Mouse (Mus musculus): ENCODE data around the gene Supt5.

DNA sequence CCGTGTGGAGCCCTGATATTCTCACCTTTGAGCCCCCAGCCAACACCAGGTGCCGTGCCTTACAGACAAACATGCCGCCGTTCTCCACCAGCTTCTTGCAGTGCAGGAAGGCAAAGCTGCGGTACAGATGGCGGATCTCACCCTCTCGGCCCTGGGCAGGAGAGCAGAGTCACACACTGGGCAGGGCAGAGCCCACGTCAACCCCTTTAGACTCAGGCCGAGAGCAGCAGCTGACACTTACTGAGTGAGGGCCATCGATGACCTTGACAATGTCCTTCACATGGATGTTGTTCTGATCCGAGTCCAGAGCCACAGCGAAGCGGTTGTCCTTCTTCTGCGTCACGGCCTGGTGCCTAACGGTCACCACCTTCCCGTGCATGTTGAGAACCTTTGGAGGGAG lies 19.8 kb downstream of the Supt5 start:
- TF ChIP-seq CTCF (IDR thresholded peaks at IDR 0.05; ENCODE audit: borderline replicate concordance, control insufficient read depth, extremely low read depth, insufficient read depth, low read length, poor library complexity) (no peak), POLR2A (IDR thresholded peaks at IDR 0.05; ENCODE audit: control insufficient read depth, extremely low read depth, insufficient read depth, low read length, poor library complexity) (no peak)

Data from thymus, adult 2 months (tissue).